Mouse (Mus musculus): ENCODE measurements around the gene Ddx19a.

DNA sequence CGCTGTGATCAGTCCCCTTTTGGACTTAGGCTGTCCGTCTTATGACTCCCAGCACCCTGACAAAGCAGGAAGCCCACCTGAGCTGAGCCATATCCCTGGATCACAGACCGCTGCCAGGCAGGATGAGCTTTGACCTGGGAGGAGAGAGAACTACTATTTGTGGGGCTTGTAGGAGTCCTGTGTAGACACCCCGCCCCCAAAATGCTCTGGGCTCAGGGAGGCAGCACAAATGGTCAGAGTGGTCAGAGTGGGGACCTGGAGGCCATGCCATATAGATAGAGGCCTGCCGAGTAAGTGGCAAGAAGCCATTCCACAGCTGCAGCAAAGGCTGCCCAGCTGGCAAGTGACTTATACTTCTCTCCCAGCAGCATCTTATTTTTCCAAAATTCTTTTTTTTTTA, 39.5 kb downstream of the Ddx19a start:
- TF ChIP-seq CTCF (IDR thresholded peaks at IDR 0.05; ENCODE audit: control insufficient read depth, insufficient read depth, insufficient replicate concordance, low read depth, low read length) (no peak), POLR2A (IDR thresholded peaks at IDR 0.05; ENCODE audit: control insufficient read depth, low read depth, low read length) (no peak)

All from testis, adult 2 months (tissue).